Mouse (Mus musculus) midbrain, embryonic 13.5 days (tissue): ENCODE measurements around the gene Zswim8. TPM values are rescaled to one million over a fixed set of nuclear protein-coding genes. Genes with fewer than 3 reads are reported as not detected.

Experiments
- ATAC-seq: fragments of 200-750 bp; cut with Nextera tagmentation; 2 replicates; pipeline ENCODE4 v1.8.0; 2017; ENCODE audit warnings: mild to moderate bottlenecking, moderate TSS enrichment, moderate library complexity
- H3K27ac ChIP-seq: fragments of 300-500 bp; sonication (generic); 2 replicates; pipeline ENCODE4 v1.5.1; 2015; ENCODE audit warnings: inconsistent platforms, mild to moderate bottlenecking, moderate library complexity
- H3K27me3 ChIP-seq: fragments of 300-500 bp; sonication (generic); 2 replicates; pipeline ENCODE4 v1.6.1; 2015; ENCODE audit warnings: mild to moderate bottlenecking, inconsistent platforms
- H3K36me3 ChIP-seq: fragments of 300-500 bp; sonication (generic); 2 replicates; pipeline ENCODE4 v1.6.1; 2015; ENCODE audit warnings: mild to moderate bottlenecking, inconsistent platforms
- H3K4me1 ChIP-seq: fragments of 300-500 bp; sonication (generic); replicated peaks from 2 replicates; pipeline ENCODE4 v1.6.1; 2015; ENCODE audit warnings: inconsistent platforms
- H3K4me2 ChIP-seq: fragments of 300-500 bp; sonication (generic); replicated peaks from 2 replicates; pipeline ENCODE4 v1.6.1; 2015; ENCODE audit warnings: moderate library complexity, mild to moderate bottlenecking, inconsistent platforms
- H3K4me3 ChIP-seq: fragments of 300-500 bp; sonication (generic); replicated peaks from 2 replicates; pipeline ENCODE4 v1.5.1; 2015; ENCODE audit warnings: mild to moderate bottlenecking, inconsistent platforms
- H3K9ac ChIP-seq: fragments of 300-500 bp; sonication (generic); replicated peaks from 2 replicates; pipeline ENCODE4 v1.6.1; 2015; ENCODE audit warnings: mild to moderate bottlenecking, inconsistent platforms
- H3K9me3 ChIP-seq: fragments of 300-500 bp; sonication (generic); 2 replicates; pipeline ENCODE4 v1.6.1; 2016; ENCODE audit warnings: mild to moderate bottlenecking, inconsistent platforms
- WGBS: fragments of 180-500 bp; shearing (Covaris S2); methylation state at CpG from one replicate; pipeline ENCODE4 v1.1.7; 2015; 5-methylcytosine and 5-hydroxymethylcytosine counted together
- polyA plus RNA-seq: library from polyadenylated mRNA; unstranded; fragments of >200 nt; fragmentation: Nextera tagmentation; extraction: Ambion mirVana; gene quantifications from 2 replicates; pipeline ENCODE4 v1.2.1, GENCODE M21; 2015

Gene Zswim8
- polyA plus RNA-seq, 1 experiment from 2014 or later: 57.7 TPM

- ATAC-seq: no peak
- 96% methylated on average over 2 of the region's 2 CpGs for WGBS
- no peak overlapping the region for H3K4me2 ChIP-seq
Measured at GRCm38 (mm10) chr14:20672990-20673389, 34.4 kb upstream of the Zswim8 start.

GRCm38 (mm10) chr14:20673735-20674063, 33.7 kb upstream of the Zswim8 start:
- H3K4me2 ChIP-seq: peak overlapping the region; percentile 90
- peak overlapping the region; percentile 47; the same call in 1 of the 2 replicates for H3K27ac ChIP-seq
- WGBS: 15% methylated on average over 13 of the region's 13 CpGs
- no peak overlapping the region for H3K9ac ChIP-seq
- H3K4me1 ChIP-seq: peaks cover 17% of the 10 kb centered on the region
- ATAC-seq: peak; percentile 85
- H3K9me3 ChIP-seq: no peaks in the 10 kb centered on the region
- peaks cover 26% of the 10 kb centered on the region for H3K36me3 ChIP-seq
- H3K27me3 ChIP-seq: peaks cover 25% of the 10 kb centered on the region
- peak overlapping the region; percentile 91 for H3K4me3 ChIP-seq

More at GRCm38 (mm10) chr14:20672990-20673389, 34.4 kb upstream of the Zswim8 start:
- Histone ChIP-seq H3K36me3 (peaks cover 19% of the 10 kb centered on the region), H3K4me1 (peaks cover 17% of the 10 kb centered on the region), H3K27ac (no peak overlapping the region), H3K4me3 (peak overlapping the region; percentile 9; the same call in 1 of the 2 replicates), H3K27me3 (peaks cover 30% of the 10 kb centered on the region), H3K9ac (no peak overlapping the region), H3K9me3 (no peaks in the 10 kb centered on the region)

GRCm38 (mm10) chr14:20674064-20674833, 33.1 kb upstream of the Zswim8 start, which contains the start of gene Sec24c:
Sec24c (plus strand) TSS chr14:20674308.
- 5% methylated on average over 43 of the region's 43 CpGs for WGBS
- H3K27me3 ChIP-seq: peaks cover 19% of the 10 kb centered on the region

GRCm38 (mm10) chr14:20677906-20678305, 29.4 kb upstream of the Zswim8 start:
- peaks cover 17% of the 10 kb centered on the region for H3K4me1 ChIP-seq
- no peak for ATAC-seq
- no peak overlapping the region for H3K4me3 ChIP-seq
- H3K9ac ChIP-seq: no peak overlapping the region
- no peaks in the 10 kb centered on the region for H3K9me3 ChIP-seq
- H3K27ac ChIP-seq: no peak overlapping the region
- H3K27me3 ChIP-seq: no peaks in the 10 kb centered on the region
- H3K4me2 ChIP-seq: no peak overlapping the region
- WGBS: 93% methylated on average over 4 of the region's 4 CpGs
- peaks cover 68% of the 10 kb centered on the region for H3K36me3 ChIP-seq

More at GRCm38 (mm10) chr14:20674064-20674833, 33.1 kb upstream of the Zswim8 start, which contains the start of gene Sec24c:
- Histone ChIP-seq H3K36me3 (peaks cover 32% of the 10 kb centered on the region), H3K4me2 (peak within 1 kb of the TSS; percentile 90), H3K9me3 (no peaks in the 10 kb centered on the region), H3K4me1 (peaks cover 17% of the 10 kb centered on the region), H3K27ac (peak within 1 kb of the TSS; percentile 84), H3K9ac (peak within 1 kb of the TSS; percentile 84), H3K4me3 (peak within 1 kb of the TSS; percentile 91)
- ATAC-seq: peak; percentile 97

GRCm38 (mm10) chr14:20681742-20682141, 25.6 kb upstream of the Zswim8 start:
- Histone ChIP-seq H3K4me1 (no peaks in the 10 kb centered on the region), H3K9ac (no peak overlapping the region), H3K27me3 (no peaks in the 10 kb centered on the region), H3K4me2 (no peak overlapping the region), H3K9me3 (no peaks in the 10 kb centered on the region), H3K36me3 (peaks cover 96% of the 10 kb centered on the region), H3K4me3 (no peak overlapping the region), H3K27ac (no peak overlapping the region)
- no peak for ATAC-seq
- WGBS: 93% methylated on average over 2 of the region's 2 CpGs

- no peak overlapping the region for H3K27ac ChIP-seq
- no peaks in the 10 kb centered on the region for H3K27me3 ChIP-seq
- H3K9me3 ChIP-seq: no peaks in the 10 kb centered on the region
- no peak overlapping the region for H3K9ac ChIP-seq
- no peak overlapping the region for H3K4me2 ChIP-seq
- H3K4me3 ChIP-seq: no peak overlapping the region
- WGBS: 83% methylated on average over 3 of the region's 3 CpGs
- H3K36me3 ChIP-seq: peaks cover 99% of the 10 kb centered on the region
- H3K4me1 ChIP-seq: no peaks in the 10 kb centered on the region
- no peak for ATAC-seq
Measured at GRCm38 (mm10) chr14:20682498-20682897, 24.9 kb upstream of the Zswim8 start.

GRCm38 (mm10) chr14:20686576-20686975, 20.8 kb upstream of the Zswim8 start:
- Histone ChIP-seq H3K27ac (no peak overlapping the region), H3K9ac (no peak overlapping the region), H3K36me3 (peaks cover 98% of the 10 kb centered on the region), H3K9me3 (no peaks in the 10 kb centered on the region), H3K4me2 (no peak overlapping the region), H3K27me3 (no peaks in the 10 kb centered on the region), H3K4me1 (no peaks in the 10 kb centered on the region), H3K4me3 (no peak overlapping the region)
- no peak for ATAC-seq
- 98% methylated on average over 3 of the region's 3 CpGs for WGBS

GRCm38 (mm10) chr14:20689009-20689408, 18.3 kb upstream of the Zswim8 start:
- no peak overlapping the region for H3K4me2 ChIP-seq
- 89% methylated on average over 2 of the region's 2 CpGs for WGBS
- H3K9ac ChIP-seq: no peak overlapping the region
- no peak overlapping the region for H3K27ac ChIP-seq
- H3K36me3 ChIP-seq: peaks cover 98% of the 10 kb centered on the region
- H3K4me3 ChIP-seq: no peak overlapping the region
- no peaks in the 10 kb centered on the region for H3K9me3 ChIP-seq
- no peaks in the 10 kb centered on the region for H3K27me3 ChIP-seq
- H3K4me1 ChIP-seq: peaks cover 3% of the 10 kb centered on the region; the same call in 1 of the 2 replicates
- ATAC-seq: no peak

- no peaks in the 10 kb centered on the region for H3K27me3 ChIP-seq
- H3K4me1 ChIP-seq: peaks cover 20% of the 10 kb centered on the region
- H3K9me3 ChIP-seq: no peaks in the 10 kb centered on the region
- H3K4me3 ChIP-seq: no peak overlapping the region
- no peak for ATAC-seq
- H3K27ac ChIP-seq: no peak overlapping the region
- H3K9ac ChIP-seq: no peak overlapping the region
- no peak overlapping the region for H3K4me2 ChIP-seq
- WGBS: 94% methylated on average over 6 of the region's 6 CpGs
- H3K36me3 ChIP-seq: peaks cover 75% of the 10 kb centered on the region
Measured at GRCm38 (mm10) chr14:20691772-20692171, 15.6 kb upstream of the Zswim8 start.

- Histone ChIP-seq H3K27ac (no peak overlapping the region), H3K9ac (no peak overlapping the region), H3K36me3 (peaks cover 64% of the 10 kb centered on the region), H3K27me3 (no peaks in the 10 kb centered on the region), H3K4me3 (no peak overlapping the region), H3K9me3 (no peaks in the 10 kb centered on the region), H3K4me1 (peaks cover 38% of the 10 kb centered on the region), H3K4me2 (no peak overlapping the region)
- 91% methylated on average over 10 of the region's 10 CpGs for WGBS
- no peak for ATAC-seq
Measured at GRCm38 (mm10) chr14:20693589-20694101, 13.7 kb upstream of the Zswim8 start.

GRCm38 (mm10) chr14:20694185-20694883, 13.0 kb upstream of the Zswim8 start:
- no peaks in the 10 kb centered on the region for H3K27me3 ChIP-seq
- H3K27ac ChIP-seq: peak overlapping the region; percentile 98
- H3K36me3 ChIP-seq: peaks cover 59% of the 10 kb centered on the region
- ATAC-seq: peak; percentile 26
- peak overlapping the region; percentile 89 for H3K9ac ChIP-seq
- H3K4me3 ChIP-seq: peak overlapping the region; percentile 83
- H3K9me3 ChIP-seq: no peaks in the 10 kb centered on the region
- 45% methylated on average over 13 of the region's 13 CpGs for WGBS
- H3K4me1 ChIP-seq: peaks cover 45% of the 10 kb centered on the region
- H3K4me2 ChIP-seq: peak overlapping the region; percentile 88
